Mouse (Mus musculus) midbrain, postnatal 0 days (tissue): ENCODE measurements around the gene Eps15l1. TPM values are rescaled to one million over a fixed set of nuclear protein-coding genes. Genes with fewer than 3 reads are reported as not detected.

ENCODE experiments used
- ATAC-seq: fragments of 200-750 bp; cut with Nextera tagmentation; 2 replicates; pipeline ENCODE4 v1.8.0; 2017; ENCODE audit warnings: moderate number of reproducible peaks, mild to moderate bottlenecking, moderate TSS enrichment, moderate library complexity; ENCODE audit not compliant: low FRiP score
- DNase-seq: peaks from one replicate; pipeline ENCODE4 v3.0.0-alpha.2; 2015; ENCODE audit warnings: low spot score
- H3K27ac ChIP-seq: fragments of 300-500 bp; sonication (generic); 2 replicates; pipeline ENCODE4 v1.5.1; 2014; ENCODE audit warnings: low read depth, mild to moderate bottlenecking, low read length, mixed read lengths
- H3K27me3 ChIP-seq: fragments of 300-500 bp; sonication (generic); 2 replicates; pipeline ENCODE4 v1.6.1; 2014; ENCODE audit warnings: low read length, control low read depth, mixed read lengths; ENCODE audit not compliant: insufficient read depth
- H3K36me3 ChIP-seq: fragments of 300-500 bp; sonication (generic); 2 replicates; pipeline ENCODE4 v1.6.1; 2014; ENCODE audit warnings: low read length, control low read depth, mixed read lengths; ENCODE audit not compliant: insufficient read depth
- H3K4me1 ChIP-seq: fragments of 300-500 bp; sonication (generic); 2 replicates; pipeline ENCODE4 v1.6.1; 2014; ENCODE audit warnings: mild to moderate bottlenecking, control low read depth, antibody characterized with exemption, low read length, mixed read lengths; ENCODE audit not compliant: insufficient read depth
- H3K4me2 ChIP-seq: fragments of 300-500 bp; sonication (generic); 2 replicates; pipeline ENCODE4 v1.6.1; 2014; ENCODE audit warnings: low read depth, mild to moderate bottlenecking, low read length, mixed read lengths; ENCODE audit not compliant: poor library complexity, severe bottlenecking
- H3K4me3 ChIP-seq: fragments of 300-500 bp; sonication (generic); 2 replicates; pipeline ENCODE4 v1.5.1; 2014; ENCODE audit warnings: low read depth, mild to moderate bottlenecking, low read length, moderate library complexity
- H3K9ac ChIP-seq: fragments of 300-500 bp; sonication (generic); replicated peaks from 2 replicates; pipeline ENCODE4 v1.6.1; 2014; ENCODE audit warnings: mild to moderate bottlenecking, low read length, moderate library complexity, mixed read lengths; ENCODE audit not compliant: poor library complexity, severe bottlenecking
- H3K9me3 ChIP-seq: fragments of 300-500 bp; sonication (generic); 2 replicates; pipeline ENCODE4 v1.6.1; 2016; ENCODE audit warnings: low read length, control low read depth
- CTCF ChIP-seq: IDR thresholded peaks from 2 replicates; pipeline ENCODE4 v1.5.1; 2016; ENCODE audit warnings: antibody characterized with exemption, mild to moderate bottlenecking
- WGBS: fragments of 180-500 bp; shearing (Covaris S2); extraction: QIAGEN DNeasy Blood & Tissue Kit; methylation state at CpG from one replicate; pipeline ENCODE4 v1.1.7; 2014; 5-methylcytosine and 5-hydroxymethylcytosine counted together
- polyA plus RNA-seq: library from polyadenylated mRNA; unstranded; fragments of >200 nt; fragmentation: Nextera tagmentation; extraction: Ambion mirVana; gene quantifications from 2 replicates; pipeline ENCODE4 v1.2.1, GENCODE M21; 2015
- total RNA-seq: library from RNA; depleted of rRNA; stranded (reverse); fragments of >200 nt; gene quantifications from 2 replicates; pipeline ENCODE4 v1.2.3, GENCODE M21; 2014

Eps15l1 gene
- total and polyA plus RNA-seq, 2 experiments from 2014 or later: 51.3 to 65.7 TPM

- DNase-seq: no peak
- H3K4me3 ChIP-seq: no peak within 1 kb of the TSS
- no peak for ATAC-seq
- no peaks in the 10 kb centered on the region for H3K4me1 ChIP-seq
- no peaks in the 10 kb centered on the region for H3K27me3 ChIP-seq
- no peak within 1 kb of the TSS for H3K9ac ChIP-seq
- H3K27ac ChIP-seq: no peak within 1 kb of the TSS
- no peaks in the 10 kb centered on the region for H3K36me3 ChIP-seq
- H3K4me2 ChIP-seq: no peak within 1 kb of the TSS
- no peaks in the 10 kb centered on the region for H3K9me3 ChIP-seq
- WGBS: 76% methylated on average over 15 of the region's 16 CpGs
- TF ChIP-seq CTCF: no peak
Observed at GRCm38 (mm10) chr8:72305210-72305905, 115.9 kb downstream of the Eps15l1 start, which contains the start of gene Gm10282. TSS of gene Gm10282 (minus strand) at chr8:72305260.

- H3K4me2 ChIP-seq: no peak overlapping the region
- DNase-seq (no peak), ATAC-seq (no peak)
- no peak overlapping the region for H3K4me3 ChIP-seq
- H3K9ac ChIP-seq: no peak overlapping the region
- H3K36me3 ChIP-seq: no peaks in the 10 kb centered on the region
- WGBS: 67% methylated on average over 8 of the region's 8 CpGs
- no peaks in the 10 kb centered on the region for H3K27me3 ChIP-seq
- H3K4me1 ChIP-seq: no peaks in the 10 kb centered on the region
- TF ChIP-seq CTCF: peak; percentile 1; the same call in 1 of the 2 replicates
- H3K9me3 ChIP-seq: no peaks in the 10 kb centered on the region
- no peak overlapping the region for H3K27ac ChIP-seq
Observed at GRCm38 (mm10) chr8:72303633-72304032, 117.6 kb downstream of the Eps15l1 start.

DNA sequence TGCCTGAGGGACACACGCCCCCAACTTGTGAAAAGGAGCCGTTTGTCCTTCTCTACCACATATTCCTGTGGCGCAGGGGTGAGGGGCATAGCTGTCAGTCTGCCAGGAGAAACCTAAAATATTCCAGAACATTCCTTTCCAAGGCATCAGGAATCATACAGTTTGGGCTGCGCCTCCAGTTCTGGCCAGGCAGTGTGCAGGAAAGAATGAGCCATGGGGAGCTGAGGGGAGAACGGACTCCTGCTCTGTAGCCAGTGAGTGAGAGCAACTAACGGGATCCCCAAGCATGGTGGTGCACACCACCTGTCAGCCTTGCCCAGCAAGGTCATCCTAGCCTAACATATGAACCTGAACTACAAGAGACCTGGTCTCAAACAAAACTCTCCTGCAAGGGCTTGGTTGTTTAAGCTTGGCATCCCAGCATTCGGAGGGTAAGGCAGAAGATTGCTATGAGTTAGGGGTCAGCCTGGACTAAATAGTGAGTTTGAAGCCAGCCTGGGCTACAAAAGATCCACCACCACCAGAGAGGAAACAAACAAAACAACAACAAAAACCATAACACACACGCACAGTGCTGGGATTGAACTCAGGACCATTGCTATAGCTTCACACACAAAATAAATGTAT is 118.2 kb downstream of the Eps15l1 start:
- H3K36me3 ChIP-seq: no peaks in the 10 kb centered on the region

DNA sequence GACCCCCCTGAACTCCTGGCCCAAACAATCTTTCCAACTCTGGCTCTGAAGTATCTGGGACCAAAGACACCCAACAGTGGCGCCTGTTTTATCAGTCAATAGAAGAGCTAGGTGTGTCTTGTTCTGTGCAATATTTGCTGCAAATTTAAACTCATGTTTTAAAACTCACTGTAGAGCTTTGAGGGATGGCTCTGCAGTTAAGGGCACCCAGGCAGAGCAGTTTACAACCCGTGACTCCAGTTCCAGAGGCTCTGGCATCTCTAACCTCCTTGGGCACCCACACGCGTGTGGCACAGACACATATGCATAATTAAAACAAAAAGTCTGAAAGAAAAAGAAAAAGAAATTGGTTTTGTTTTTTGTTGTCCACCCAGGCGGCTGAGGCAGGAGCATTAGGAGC is 119.8 kb downstream of the Eps15l1 start:
- no peaks in the 10 kb centered on the region for H3K9me3 ChIP-seq
- WGBS: 81% methylated on average over 5 of the region's 5 CpGs
- DNase-seq: no peak

More for the DNA sequence above, 118.2 kb downstream of the Eps15l1 start:
- no peaks in the 10 kb centered on the region for H3K9me3 ChIP-seq
- ATAC-seq (no peak), DNase-seq (no peak)
- H3K4me2 ChIP-seq: no peak overlapping the region
- no peak overlapping the region for H3K9ac ChIP-seq
- TF ChIP-seq CTCF: no peak
- no peaks in the 10 kb centered on the region for H3K4me1 ChIP-seq
- WGBS: 78% methylated on average over 8 of the region's 8 CpGs
- H3K27ac ChIP-seq: no peak overlapping the region
- no peak overlapping the region for H3K4me3 ChIP-seq
- H3K27me3 ChIP-seq: no peaks in the 10 kb centered on the region

GRCm38 (mm10) chr8:72300654-72301400 is 120.4 kb downstream of the Eps15l1 start:
- Histone ChIP-seq H3K4me2 (no peak overlapping the region), H3K36me3 (no peaks in the 10 kb centered on the region), H3K9me3 (no peaks in the 10 kb centered on the region), H3K4me3 (no peak overlapping the region), H3K9ac (no peak overlapping the region), H3K27ac (no peak overlapping the region), H3K27me3 (no peaks in the 10 kb centered on the region), H3K4me1 (no peaks in the 10 kb centered on the region)
- ATAC-seq (no peak), DNase-seq (no peak)
- 70% methylated on average over 9 of the region's 9 CpGs for WGBS
- no peak for TF ChIP-seq CTCF

More for the DNA sequence above, 119.8 kb downstream of the Eps15l1 start:
- Histone ChIP-seq H3K4me3 (no peak overlapping the region), H3K27me3 (no peaks in the 10 kb centered on the region), H3K4me2 (no peak overlapping the region), H3K27ac (no peak overlapping the region), H3K9ac (no peak overlapping the region), H3K4me1 (no peaks in the 10 kb centered on the region), H3K36me3 (no peaks in the 10 kb centered on the region)
- no peak for TF ChIP-seq CTCF
- no peak for ATAC-seq

GRCm38 (mm10) chr8:72298928-72299327 is 122.3 kb downstream of the Eps15l1 start:
- 86% methylated on average over 1 of the region's 1 CpGs for WGBS
- TF ChIP-seq CTCF: no peak
- ATAC-seq (no peak), DNase-seq (no peak)
- no peak overlapping the region for H3K4me3 ChIP-seq
- no peaks in the 10 kb centered on the region for H3K27me3 ChIP-seq
- H3K9ac ChIP-seq: no peak overlapping the region
- no peaks in the 10 kb centered on the region for H3K36me3 ChIP-seq
- H3K9me3 ChIP-seq: no peaks in the 10 kb centered on the region
- H3K4me2 ChIP-seq: no peak overlapping the region
- no peak overlapping the region for H3K27ac ChIP-seq
- no peaks in the 10 kb centered on the region for H3K4me1 ChIP-seq
